Mouse (Mus musculus) liver, postnatal 0 days (tissue): ENCODE data around the gene Pde6d. TPM values are rescaled to one million over a fixed set of nuclear protein-coding genes. Genes with fewer than 3 reads are reported as not detected.

Source experiments
- ATAC-seq: fragments of 200-750 bp; cut with Nextera tagmentation; 2 replicates; pipeline ENCODE4 v1.8.0; 2017; ENCODE audit warnings: mild to moderate bottlenecking, moderate library complexity
- DNase-seq: peaks from one replicate; pipeline ENCODE4 v3.0.0-alpha.2; 2016
- H3K27ac ChIP-seq: fragments of 300-500 bp; sonication (generic); 2 replicates; pipeline ENCODE4 v1.5.1; 2014; ENCODE audit warnings: antibody characterized with exemption, moderate library complexity, mild to moderate bottlenecking, low read depth
- H3K27me3 ChIP-seq: fragments of 300-500 bp; sonication (generic); 2 replicates; pipeline ENCODE4 v1.6.1; 2014; ENCODE audit warnings: low read length, control low read depth, mixed read lengths; ENCODE audit not compliant: insufficient read depth
- H3K36me3 ChIP-seq: fragments of 300-500 bp; sonication (generic); replicated peaks from 2 replicates; pipeline ENCODE4 v1.6.1; 2014; ENCODE audit warnings: mild to moderate bottlenecking, control low read depth, low read length, moderate library complexity, mixed read lengths; ENCODE audit not compliant: insufficient read depth
- H3K4me1 ChIP-seq: fragments of 300-500 bp; sonication (generic); 2 replicates; pipeline ENCODE4 v1.6.1; 2014; ENCODE audit warnings: antibody characterized with exemption, mild to moderate bottlenecking, control low read depth; ENCODE audit not compliant: insufficient read depth
- H3K4me2 ChIP-seq: fragments of 300-500 bp; sonication (generic); 2 replicates; pipeline ENCODE4 v1.6.1; 2014; ENCODE audit warnings: low read depth, mild to moderate bottlenecking, low read length, moderate library complexity, mixed read lengths
- H3K4me3 ChIP-seq: fragments of 300-500 bp; sonication (generic); 2 replicates; pipeline ENCODE4 v1.5.1; 2014; ENCODE audit warnings: low read depth, low read length
- H3K9ac ChIP-seq: fragments of 300-500 bp; sonication (generic); replicated peaks from 2 replicates; pipeline ENCODE4 v1.6.1; 2014; ENCODE audit warnings: mild to moderate bottlenecking, moderate library complexity
- H3K9me3 ChIP-seq: fragments of 300-500 bp; sonication (generic); 2 replicates; pipeline ENCODE4 v1.6.1; 2016; ENCODE audit warnings: mild to moderate bottlenecking, control low read depth, low read length, mixed read lengths
- CTCF ChIP-seq: sonication (generic); IDR thresholded peaks from 2 replicates; pipeline ENCODE4 v1.5.1; 2016; ENCODE audit warnings: antibody characterized with exemption, low read depth
- EP300 ChIP-seq: IDR thresholded peaks from 2 replicates; pipeline ENCODE4 v1.6.1; 2016; ENCODE audit warnings: antibody characterized with exemption, low read depth, mild to moderate bottlenecking
- WGBS: fragments of 180-500 bp; shearing (Covaris S2); extraction: QIAGEN DNeasy Blood & Tissue Kit; methylation state at CpG from one replicate; pipeline ENCODE4 v1.1.7; 2014; ENCODE audit not compliant: insufficient replicate concordance; 5-methylcytosine and 5-hydroxymethylcytosine counted together
- polyA plus RNA-seq: library from polyadenylated mRNA; unstranded; fragments of >200 nt; fragmentation: Nextera tagmentation; extraction: Ambion mirVana; gene quantifications from 2 replicates; pipeline ENCODE4 v1.2.1, GENCODE M21; 2015

Gene Pde6d
- polyA plus RNA-seq, 1 experiment from 2014 or later, result 25.2 TPM

DNA sequence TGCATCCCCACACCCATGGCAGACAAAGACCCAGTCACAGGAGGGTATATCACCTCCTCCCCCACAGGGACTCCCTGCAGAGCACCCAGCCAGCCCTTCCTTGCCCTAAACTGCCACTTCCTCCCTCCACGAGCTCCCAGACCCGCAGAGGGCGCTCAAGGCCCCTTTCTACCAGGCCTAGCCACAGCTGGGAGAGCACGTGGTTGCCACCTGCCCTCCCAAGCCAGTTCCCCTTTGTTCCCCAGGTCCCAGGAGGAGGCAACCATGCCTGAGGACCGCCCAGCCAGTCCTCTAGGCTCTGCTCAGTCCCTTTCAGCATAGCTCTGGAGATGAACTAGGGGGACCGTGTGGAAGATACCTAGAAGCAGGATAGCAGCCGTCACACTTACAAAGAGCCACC is 73.0 kb downstream of the Pde6d start:
- WGBS, result 10% methylated on average over 7 of the region's 7 CpGs
- Histone ChIP-seq H3K4me3 (no peak overlapping the region), H3K9ac (no peak overlapping the region)

DNA sequence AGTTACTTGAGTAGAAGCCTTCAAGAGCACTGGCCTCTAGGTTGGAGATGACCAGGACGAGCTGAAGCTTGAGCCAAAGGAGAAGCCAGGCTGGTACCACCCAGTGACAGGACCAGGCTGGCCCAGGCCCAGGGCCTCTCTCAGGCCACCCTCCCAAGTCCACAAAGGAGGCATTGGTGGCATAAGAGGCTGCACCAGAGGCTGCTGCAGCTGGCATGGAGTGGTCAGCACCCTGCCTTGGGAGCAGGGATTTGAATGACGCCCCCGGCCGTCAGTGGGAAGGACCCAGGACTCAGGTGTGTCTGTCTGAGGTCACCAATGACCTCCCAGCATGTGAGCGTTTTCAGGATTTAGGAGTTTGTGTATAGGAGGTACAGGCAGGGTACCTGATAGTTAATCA is 74.6 kb downstream of the Pde6d start:
- Histone ChIP-seq H3K27me3 (no peaks in the 10 kb centered on the region), H3K27ac (no peak overlapping the region), H3K9ac (no peak overlapping the region), H3K36me3 (no peaks in the 10 kb centered on the region), H3K9me3 (no peaks in the 10 kb centered on the region), H3K4me1 (peaks cover 41% of the 10 kb centered on the region), H3K4me2 (no peak overlapping the region), H3K4me3 (no peak overlapping the region)
- TF ChIP-seq CTCF, result no peak
- TF ChIP-seq EP300, result no peak
- DNase-seq (no peak), ATAC-seq (no peak)
- WGBS, result 86% methylated on average over 5 of the region's 5 CpGs

More for the DNA sequence above, 73.0 kb downstream of the Pde6d start:
- peak overlapping the region; percentile 57 for H3K27ac ChIP-seq
- ATAC-seq (peak; percentile 85), DNase-seq (peak; percentile 95)
- H3K4me2 ChIP-seq, result no peak overlapping the region
- TF ChIP-seq CTCF (peak; percentile 98), EP300 (no peak)
- peaks cover 27% of the 10 kb centered on the region for H3K4me1 ChIP-seq
- no peaks in the 10 kb centered on the region for H3K9me3 ChIP-seq
- H3K36me3 ChIP-seq, result no peaks in the 10 kb centered on the region
- H3K27me3 ChIP-seq, result no peaks in the 10 kb centered on the region

GRCm38 (mm10) chr1:86506420-86506819 is 76.0 kb downstream of the Pde6d start:
- Histone ChIP-seq H3K27ac (no peak overlapping the region), H3K9ac (no peak overlapping the region), H3K4me1 (peaks cover 49% of the 10 kb centered on the region), H3K9me3 (no peaks in the 10 kb centered on the region), H3K4me2 (no peak overlapping the region), H3K36me3 (no peaks in the 10 kb centered on the region), H3K27me3 (no peaks in the 10 kb centered on the region), H3K4me3 (no peak overlapping the region)
- ATAC-seq (no peak), DNase-seq (no peak)
- TF ChIP-seq CTCF (no peak), EP300 (no peak)
- 93% methylated on average over 5 of the region's 5 CpGs for WGBS

DNA sequence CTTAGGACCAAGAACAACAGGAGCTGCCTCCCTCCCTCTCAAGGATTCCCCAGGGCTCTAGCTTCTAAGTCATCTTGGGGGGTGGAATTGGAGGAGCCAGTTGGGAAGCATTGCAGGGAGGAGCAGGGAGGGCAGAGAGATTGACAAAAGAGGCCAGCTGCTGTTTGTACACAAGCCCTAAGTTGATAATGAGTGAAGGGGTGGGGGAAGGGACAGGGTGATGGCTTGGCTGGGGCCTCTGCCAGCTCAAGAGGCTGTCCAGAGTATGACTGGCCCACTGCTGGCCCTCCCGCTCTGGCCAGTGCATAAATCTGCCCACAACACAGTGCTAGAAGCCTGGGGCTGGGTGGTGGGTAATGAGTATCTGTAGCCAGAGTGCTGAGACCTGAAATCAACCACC is 77.0 kb downstream of the Pde6d start:
- H3K36me3 ChIP-seq, result no peaks in the 10 kb centered on the region
- no peaks in the 10 kb centered on the region for H3K27me3 ChIP-seq
- peak overlapping the region; percentile 84 for H3K27ac ChIP-seq
- no peaks in the 10 kb centered on the region for H3K9me3 ChIP-seq
- peaks cover 57% of the 10 kb centered on the region for H3K4me1 ChIP-seq
- TF ChIP-seq CTCF, result no peak
- TF ChIP-seq EP300, result no peak
- peak overlapping the region; percentile 89 for H3K4me2 ChIP-seq
- H3K4me3 ChIP-seq, result no peak overlapping the region
- WGBS, result 47% methylated on average over 1 of the region's 1 CpGs
- DNase-seq (no peak), ATAC-seq (no peak)
- peak overlapping the region; percentile 61; the same call in 1 of the 2 replicates for H3K9ac ChIP-seq

- Histone ChIP-seq H3K4me3 (peak overlapping the region; percentile 55), H3K27ac (peak overlapping the region; percentile 84), H3K9me3 (no peaks in the 10 kb centered on the region), H3K36me3 (no peaks in the 10 kb centered on the region), H3K4me1 (peaks cover 60% of the 10 kb centered on the region), H3K27me3 (no peaks in the 10 kb centered on the region), H3K4me2 (peak overlapping the region; percentile 89), H3K9ac (peak overlapping the region; percentile 61)
- TF ChIP-seq CTCF (no peak), EP300 (no peak)
- ATAC-seq (no peak), DNase-seq (no peak)
- 13% methylated on average over 19 of the region's 19 CpGs for WGBS
These were observed 77.6 kb downstream of the Pde6d start for GRCm38 (mm10) chr1:86504697-86505421.

- H3K27ac ChIP-seq, result peak overlapping the region; percentile 84
- H3K4me1 ChIP-seq, result peaks cover 58% of the 10 kb centered on the region
- H3K4me3 ChIP-seq, result peak overlapping the region; percentile 55
- H3K4me2 ChIP-seq, result peak overlapping the region; percentile 89
- peak overlapping the region; percentile 61 for H3K9ac ChIP-seq
- H3K27me3 ChIP-seq, result no peaks in the 10 kb centered on the region
- DNase-seq, result peak; percentile 91
- no peaks in the 10 kb centered on the region for H3K9me3 ChIP-seq
- WGBS, result under 1% methylated on average over 64 of the region's 64 CpGs
- ATAC-seq, result peak; percentile 86
- TF ChIP-seq EP300 (0 out of 2 replicates have a peak, but pooled peaks have one; percentile 26), CTCF (peak; percentile 87)
- H3K36me3 ChIP-seq, result no peaks in the 10 kb centered on the region
These were observed 78.3 kb downstream of the Pde6d start for GRCm38 (mm10) chr1:86503906-86504696.
